Mouse (Mus musculus): ENCODE data around the gene Chrd.

DNA sequence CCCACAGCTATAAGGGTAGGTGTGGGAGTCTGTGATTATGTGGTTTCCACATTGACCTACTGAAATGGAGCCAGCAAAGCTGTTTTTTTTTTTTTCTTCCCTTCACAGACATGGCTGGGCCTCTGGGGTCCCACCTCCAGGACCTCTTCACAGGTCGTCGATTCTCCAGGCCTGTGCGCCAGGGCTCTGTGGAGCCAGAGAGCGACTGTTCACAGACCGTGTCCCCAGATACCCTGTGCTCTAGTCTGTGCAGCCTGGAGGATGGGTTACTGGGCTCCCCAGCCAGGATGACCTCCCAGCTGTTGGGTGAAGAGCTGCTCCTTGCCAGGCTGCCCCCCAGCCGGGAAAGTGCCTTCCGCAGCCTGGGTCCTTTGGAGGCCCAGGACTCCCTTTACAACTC lies 31.6 kb upstream of the Chrd start:
- TF ChIP-seq CTCF (IDR thresholded peaks at IDR 0.05; ENCODE audit: borderline replicate concordance, control insufficient read depth, extremely low read depth, insufficient read depth, low read length, poor library complexity) = no peak
- no peak for TF ChIP-seq POLR2A (IDR thresholded peaks at IDR 0.05; ENCODE audit: control insufficient read depth, extremely low read depth, insufficient read depth, low read length, poor library complexity)
